Mouse (Mus musculus) embryo, embryonic 11.5 days (tissue): Measurements from ENCODE around the gene Taf6.
"Not testable (repeated sequence)": the region's sequence is repeated elsewhere in the genome, so short reads cannot be mapped to it uniquely, and the experiment has no call there.

Experiments
- DNase-seq: peaks from one replicate; pipeline ENCODE4 v3.0.0-alpha.2; 2012; ENCODE audit warnings: low read depth, low spot score

Gene Taf6

DNA sequence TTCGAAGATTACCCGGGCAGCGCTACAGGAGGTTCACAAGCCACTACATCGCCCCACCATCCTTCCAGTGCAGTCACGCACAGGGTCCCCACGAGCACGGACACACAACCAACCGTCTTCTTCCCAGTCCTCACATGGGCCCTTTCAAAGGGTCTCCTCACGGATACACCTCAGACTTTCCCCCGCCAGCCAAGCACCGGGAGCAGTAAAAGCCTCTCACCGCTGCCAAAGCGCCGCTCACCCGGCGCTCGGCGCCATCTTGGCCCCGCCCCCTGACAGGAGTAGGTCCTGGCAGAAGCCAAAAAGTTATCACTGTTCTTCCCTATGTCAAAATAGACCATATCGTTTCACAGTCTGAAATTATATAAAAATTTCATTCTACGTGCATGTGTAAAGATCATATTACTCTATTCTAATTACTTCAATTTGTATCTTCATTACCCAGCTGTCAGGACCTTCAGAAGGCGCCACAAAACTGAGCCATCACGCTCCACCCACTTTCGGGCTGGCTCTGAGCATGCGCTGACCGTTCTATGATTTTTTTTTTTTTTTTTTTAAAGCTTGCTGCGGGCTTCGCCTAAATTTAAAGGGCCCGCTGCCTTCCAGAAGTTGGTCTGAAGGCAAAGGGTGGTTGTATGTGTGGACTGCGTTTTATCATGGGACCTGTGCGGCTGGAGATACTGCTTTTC lies at the start of gene Taf6, which contains the start of gene Cnpy4:
Taf6 (minus strand) TSS at position 502 of the 689 bp plus-strand sequence.
Cnpy4 (plus strand) TSS at position 536 of the 689 bp plus-strand sequence.
- peak; percentile 85 for DNase-seq

- DNase-seq, result no peak
Measured at GRCm38 (mm10) chr5:138234224-138234623, 47.0 kb upstream of the Taf6 start.

DNA sequence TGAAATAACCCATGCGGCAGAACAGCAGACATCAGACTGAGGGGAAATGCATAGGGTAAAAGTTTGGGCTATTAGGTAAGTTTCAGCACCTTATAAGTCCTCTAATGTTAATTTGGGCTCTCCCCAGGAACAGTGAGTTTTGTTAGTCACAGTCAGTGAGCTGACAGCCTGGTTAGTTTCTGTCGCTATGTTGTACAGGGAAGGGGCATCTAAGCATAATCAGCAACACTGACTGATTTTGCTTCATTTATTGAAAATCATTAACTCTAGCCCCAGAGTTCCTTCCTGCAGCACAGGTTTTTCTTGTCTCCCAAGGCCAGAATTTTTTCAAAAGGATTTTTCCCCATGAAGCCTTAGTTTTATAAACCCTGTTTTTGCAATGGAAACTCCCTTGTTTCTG lies 46.5 kb upstream of the Taf6 start:
- DNase-seq, result no peak

DNA sequence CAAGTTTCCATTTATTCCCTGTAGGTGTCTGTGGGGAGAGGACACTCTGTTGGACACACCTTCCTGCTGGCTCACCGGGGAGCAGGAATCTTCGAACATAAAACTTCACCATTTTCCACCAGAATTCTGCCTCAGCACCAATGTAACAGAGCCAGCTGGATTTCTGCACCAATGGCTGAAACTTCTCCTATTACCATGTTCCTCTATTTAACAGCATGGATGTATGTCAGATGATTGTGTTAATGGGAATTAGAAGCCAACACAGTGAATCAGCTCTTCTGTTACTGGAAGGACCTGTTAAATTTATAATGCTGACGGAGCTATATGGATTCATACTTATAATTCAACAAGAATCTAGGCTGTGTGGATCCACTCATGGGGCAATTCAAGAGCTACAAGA lies 42.3 kb upstream of the Taf6 start:
- DNase-seq, result no peak

DNA sequence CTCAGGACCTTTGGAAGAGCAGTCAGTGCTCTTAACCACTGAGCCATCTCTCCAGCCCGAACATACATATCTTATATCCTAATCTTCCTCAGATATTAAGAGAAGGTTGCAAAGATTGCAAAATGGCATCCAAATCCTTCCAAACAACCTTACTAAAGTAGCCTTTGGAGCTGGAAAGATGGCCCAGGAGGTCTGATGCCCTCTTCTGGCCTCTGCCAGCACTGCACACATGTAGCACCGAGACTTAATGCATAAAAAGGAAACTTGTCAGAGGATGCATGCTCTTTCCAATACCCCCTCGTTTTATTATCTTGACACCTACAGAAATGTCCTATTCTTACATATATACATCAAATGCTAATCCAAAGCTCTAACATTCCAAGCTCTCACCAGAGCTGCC lies 40.8 kb upstream of the Taf6 start:
- DNase-seq, result no peak

DNA sequence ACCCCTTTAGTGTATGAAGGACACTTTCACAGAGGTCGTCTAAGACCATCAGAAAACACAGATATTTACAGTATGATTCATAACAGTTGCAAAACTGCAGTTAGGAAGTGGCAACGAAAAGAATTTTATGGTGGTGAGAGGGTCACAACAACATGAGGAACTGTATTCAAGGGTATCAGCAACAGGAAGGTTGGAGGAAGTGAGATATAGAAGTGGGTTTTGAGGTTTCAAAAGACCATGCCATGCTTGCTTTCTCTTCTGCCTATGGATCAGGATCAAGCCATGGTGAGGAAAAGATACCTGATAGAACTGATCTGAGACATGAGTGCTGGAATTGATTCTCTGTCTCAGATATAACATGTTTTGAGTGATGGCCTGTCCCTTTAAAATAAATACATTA lies 40.1 kb upstream of the Taf6 start:
- no peak for DNase-seq

GRCm38 (mm10) chr5:138226491-138226890 lies 39.2 kb upstream of the Taf6 start:
- DNase-seq, result no peak

- DNase-seq, result no peak
Measured at GRCm38 (mm10) chr5:138225700-138226099, 38.4 kb upstream of the Taf6 start, which contains the start of gene Nxpe5. Nxpe5 (plus strand) TSS chr5:138225898.

- no peak for DNase-seq
Measured at GRCm38 (mm10) chr5:138223287-138223686, 36.0 kb upstream of the Taf6 start.

DNA sequence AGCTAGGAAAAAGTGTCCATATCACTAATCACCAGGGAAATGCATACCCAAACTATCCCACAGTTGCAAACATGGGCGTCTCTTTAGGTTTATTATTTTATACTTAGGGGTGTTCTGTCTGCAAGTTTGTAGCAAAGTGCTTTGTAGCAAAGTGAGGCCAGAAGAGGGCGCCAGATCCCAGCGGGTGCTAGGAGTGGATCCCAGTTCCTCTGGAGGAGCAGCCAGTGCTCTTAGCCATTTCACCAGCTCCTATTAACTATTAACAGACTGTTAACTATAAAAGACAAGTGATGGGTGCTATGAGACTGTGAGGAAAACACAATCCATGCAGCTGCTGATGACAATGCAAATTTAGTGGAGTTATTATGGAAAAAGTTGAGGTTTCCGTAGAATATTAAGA lies 34.9 kb upstream of the Taf6 start:
- peak; percentile 60 for DNase-seq

- DNase-seq, result no peak
Measured at GRCm38 (mm10) chr5:138219864-138220263, 32.6 kb upstream of the Taf6 start.

GRCm38 (mm10) chr5:138216632-138217031 lies 29.4 kb upstream of the Taf6 start:
- not testable (repeated sequence) for DNase-seq

GRCm38 (mm10) chr5:138207873-138208272 lies 20.6 kb upstream of the Taf6 start:
- DNase-seq, result no peak

DNA sequence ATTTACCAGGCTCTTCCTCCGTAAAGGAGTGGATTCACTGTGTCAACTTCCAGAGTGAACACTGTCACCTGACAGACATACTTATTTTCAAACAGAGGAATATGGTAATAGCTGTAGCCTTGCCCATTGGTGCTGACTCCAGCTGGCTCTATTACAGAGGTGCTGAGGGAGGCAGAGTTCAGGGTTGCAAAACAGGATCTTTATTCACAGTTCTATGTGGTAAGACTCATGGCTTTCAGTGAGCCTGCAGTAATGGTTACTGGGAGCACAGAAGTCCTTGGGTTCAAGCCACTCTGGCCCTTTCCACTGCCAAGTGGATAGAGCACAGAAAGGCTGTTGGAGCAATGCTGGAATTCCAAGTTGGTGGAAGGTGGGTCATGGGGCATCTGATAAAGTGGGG lies 20.0 kb upstream of the Taf6 start:
- DNase-seq, result no peak

DNA sequence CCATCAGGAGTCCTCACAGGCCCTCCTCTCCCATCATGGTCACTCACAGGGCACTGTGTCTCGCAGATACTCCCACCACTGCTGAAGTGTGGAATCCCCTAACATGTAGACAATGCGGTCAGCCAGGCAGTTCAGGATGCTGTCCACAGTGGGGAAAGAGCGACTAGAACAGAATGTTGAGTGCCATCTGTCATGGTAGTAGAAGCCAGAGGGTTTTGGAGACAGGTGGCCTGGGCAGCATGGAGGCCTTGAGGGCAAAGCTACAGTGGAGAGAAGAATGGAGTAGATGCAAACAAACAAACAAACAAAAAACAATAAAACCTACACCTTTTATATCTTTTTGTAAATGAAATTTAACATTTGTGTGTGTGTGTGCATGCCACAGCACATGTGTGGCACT lies 14.8 kb upstream of the Taf6 start:
- DNase-seq, result no peak

- no peak for DNase-seq
Measured at GRCm38 (mm10) chr5:138199576-138199975, 12.3 kb upstream of the Taf6 start.

GRCm38 (mm10) chr5:138195463-138195862 lies 8.2 kb upstream of the Taf6 start:
- DNase-seq, result no peak

DNA sequence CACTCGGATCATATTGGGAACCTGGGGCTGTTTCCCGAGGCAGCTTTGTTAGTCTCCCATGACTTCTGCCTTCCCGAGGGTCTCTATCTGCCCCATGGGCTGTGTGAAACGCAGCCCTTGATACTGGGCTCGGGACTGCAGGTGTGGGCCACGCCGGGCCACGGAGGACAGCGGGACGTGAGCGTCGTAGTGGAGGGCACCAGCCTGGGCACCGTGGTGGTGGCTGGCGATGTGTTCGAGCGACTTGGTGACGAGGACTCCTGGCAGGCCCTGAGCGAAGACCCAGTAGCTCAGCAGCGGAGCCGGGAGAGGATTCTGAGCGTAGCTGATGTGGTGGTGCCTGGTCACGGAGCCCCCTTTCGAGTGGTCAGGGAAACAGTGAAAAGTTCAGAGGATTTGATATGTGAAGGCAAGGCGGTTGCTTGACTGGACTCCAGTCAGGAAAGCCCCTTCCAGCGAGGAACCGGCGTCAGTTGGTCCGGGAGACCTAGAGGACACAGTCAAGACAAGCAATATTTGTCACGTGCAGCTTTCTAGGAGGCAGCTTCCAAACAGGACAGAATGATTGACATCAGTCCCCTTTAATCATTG lies 7.6 kb upstream of the Taf6 start:
- no peak for DNase-seq

DNA sequence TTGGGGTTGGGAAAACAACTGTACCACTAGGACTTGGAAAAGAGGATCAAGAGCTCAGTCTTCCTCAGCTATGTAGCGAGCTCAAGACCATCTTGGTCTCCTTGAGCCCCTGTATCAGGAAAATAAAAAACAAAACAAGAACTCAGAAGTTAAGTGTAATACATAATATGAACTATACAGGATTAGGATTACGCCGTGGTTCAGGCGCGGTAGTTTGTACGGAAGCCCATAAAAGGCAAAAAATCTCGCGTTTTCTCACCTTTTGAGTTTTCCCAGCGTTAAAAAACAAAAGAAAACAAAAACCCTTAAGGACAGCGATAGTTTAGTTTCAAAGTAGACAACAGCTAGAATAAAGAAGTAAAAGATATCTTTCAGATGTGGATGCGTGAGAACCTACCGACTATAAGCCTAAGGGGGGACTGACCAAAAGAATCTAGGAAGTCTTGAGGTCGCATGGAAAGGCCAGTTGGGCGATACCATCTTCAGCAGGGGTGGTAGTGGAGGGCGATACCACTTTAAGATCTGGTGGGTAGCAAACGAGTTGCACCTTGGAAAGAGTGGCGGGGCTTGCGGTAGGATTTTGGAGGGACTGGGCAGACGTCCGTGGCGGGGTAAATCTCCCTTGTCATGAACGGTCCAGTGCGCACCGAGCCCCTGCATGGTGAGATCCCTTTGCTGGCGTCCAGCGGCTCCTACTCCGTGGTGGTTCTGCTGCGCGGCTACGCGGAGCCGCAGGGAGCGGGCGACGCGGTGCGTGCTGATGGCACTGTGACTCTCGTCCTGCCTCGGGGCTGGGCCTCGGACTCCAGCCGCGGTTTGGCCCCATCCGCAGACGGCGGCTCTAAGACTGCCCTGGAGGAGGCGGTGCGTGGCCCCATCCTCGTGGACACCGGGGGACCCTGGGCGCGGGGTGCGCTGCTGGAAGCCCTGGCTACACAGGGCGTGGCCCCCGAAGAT lies 6.8 kb upstream of the Taf6 start, which contains the start of gene Mblac1:
Mblac1 (plus strand) TSS at position 544 of the 957 bp plus-strand sequence.
- peak; percentile 79 for DNase-seq

DNA sequence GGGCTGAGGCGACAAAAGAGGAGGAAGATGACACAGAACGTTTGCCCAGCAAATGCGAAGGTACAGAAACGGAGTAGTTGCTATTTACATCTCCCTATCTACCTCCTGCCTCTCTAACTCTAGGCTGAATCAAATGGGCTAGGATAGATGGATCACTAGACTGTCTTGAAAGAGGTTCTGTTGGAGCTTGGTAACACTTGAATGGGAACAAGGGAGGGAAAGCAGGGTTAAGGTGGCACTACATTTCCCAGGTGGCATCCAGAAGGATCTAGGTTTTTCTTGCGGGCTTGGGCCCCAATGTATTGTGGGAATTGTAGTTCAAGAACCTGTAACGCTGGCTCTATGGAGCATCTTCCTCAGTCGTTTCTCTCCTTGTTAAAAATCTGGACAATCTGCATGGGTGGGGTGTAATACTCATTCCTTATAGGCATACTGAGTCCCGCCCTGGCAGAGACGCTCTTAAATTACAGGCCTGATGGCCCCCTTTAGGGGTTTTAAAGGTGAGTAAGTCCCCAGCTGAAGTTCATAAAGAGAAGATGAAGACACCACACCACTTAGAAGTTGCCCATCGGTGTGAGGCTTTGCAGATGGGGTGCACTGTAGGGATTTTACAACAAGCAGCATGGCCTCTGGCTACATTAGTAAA lies 533 bp upstream of the Taf6 start:
- DNase-seq, result peak; percentile 67

DNA sequence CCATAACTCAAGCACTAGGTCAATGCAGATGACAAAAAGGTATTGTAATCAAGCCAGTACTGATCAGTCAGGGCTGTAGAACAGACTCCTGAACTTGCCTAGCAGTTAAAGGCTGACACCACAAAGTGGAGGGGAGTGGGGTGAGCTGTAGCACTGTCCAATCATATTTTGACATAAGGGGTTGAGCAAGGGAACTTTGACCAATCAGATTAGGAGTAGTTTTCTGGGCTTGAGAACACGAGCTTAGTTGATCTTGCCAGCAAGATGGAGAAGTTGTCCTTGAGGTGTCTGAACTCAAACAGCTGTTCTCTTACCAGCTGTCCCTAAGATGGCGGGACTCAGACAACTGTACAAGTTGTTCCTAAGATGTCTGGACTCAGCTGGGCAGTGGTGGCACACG lies 14.0 kb downstream of the Taf6 start:
- no peak for DNase-seq
